Mouse (Mus musculus) embryonic facial prominence, embryonic 14.5 days (tissue): ENCODE results near the gene Zfp827. TPM values are rescaled to one million over a fixed set of nuclear protein-coding genes. Genes with fewer than 3 reads are reported as not detected.

Experiments
- ATAC-seq: fragments of 200-750 bp; cut with Nextera tagmentation; 2 replicates; pipeline ENCODE4 v1.8.0; 2017; ENCODE audit warnings: low read depth, moderate number of reproducible peaks, moderate TSS enrichment
- DNase-seq: peaks from one replicate; pipeline ENCODE4 v3.0.0-alpha.2; 2015; ENCODE audit warnings: low spot score
- H3K27ac ChIP-seq: fragments of 300-500 bp; sonication (generic); replicated peaks from 2 replicates; pipeline ENCODE4 v1.5.1; 2014; ENCODE audit warnings: low read depth, mild to moderate bottlenecking, low read length, moderate library complexity
- H3K27me3 ChIP-seq: fragments of 300-500 bp; sonication (generic); replicated peaks from 2 replicates; pipeline ENCODE4 v1.6.1; 2014; ENCODE audit warnings: low read length; ENCODE audit not compliant: control insufficient read depth, insufficient read depth
- H3K36me3 ChIP-seq: fragments of 300-500 bp; sonication (generic); 2 replicates; pipeline ENCODE4 v1.6.1; 2014; ENCODE audit warnings: low read length, mixed read lengths; ENCODE audit not compliant: control insufficient read depth, insufficient read depth
- H3K4me1 ChIP-seq: fragments of 300-500 bp; sonication (generic); 2 replicates; pipeline ENCODE4 v1.6.1; 2014; ENCODE audit warnings: antibody characterized with exemption, low read length; ENCODE audit not compliant: control insufficient read depth, insufficient read depth
- H3K4me2 ChIP-seq: fragments of 300-500 bp; sonication (generic); 2 replicates; pipeline ENCODE4 v1.6.1; 2014; ENCODE audit warnings: low read depth, mild to moderate bottlenecking, low read length, moderate library complexity, mixed read lengths
- H3K4me3 ChIP-seq: fragments of 300-500 bp; sonication (generic); 2 replicates; pipeline ENCODE4 v1.5.1; 2014; ENCODE audit warnings: low read depth, mild to moderate bottlenecking, low read length
- H3K9ac ChIP-seq: fragments of 300-500 bp; sonication (generic); 2 replicates; pipeline ENCODE4 v1.6.1; 2014; ENCODE audit warnings: low read depth, mild to moderate bottlenecking, low read length, moderate library complexity, mixed read lengths
- H3K9me3 ChIP-seq: fragments of 300-500 bp; sonication (generic); 2 replicates; pipeline ENCODE4 v1.6.1; 2016; ENCODE audit warnings: low read length; ENCODE audit not compliant: control insufficient read depth
- WGBS: fragments of 180-500 bp; shearing (Covaris S2); extraction: QIAGEN DNeasy Blood & Tissue Kit; methylation state at CpG from one replicate; pipeline ENCODE4 v1.1.7; 2014; 5-methylcytosine and 5-hydroxymethylcytosine counted together
- polyA plus RNA-seq: library from polyadenylated mRNA; unstranded; fragments of >200 nt; fragmentation: Nextera tagmentation; extraction: Ambion mirVana; gene quantifications from 2 replicates; pipeline ENCODE4 v1.2.1, GENCODE M21; 2014

The Zfp827 gene
- polyA plus RNA-seq, 1 experiment from 2014 or later = 11.8 TPM

DNA sequence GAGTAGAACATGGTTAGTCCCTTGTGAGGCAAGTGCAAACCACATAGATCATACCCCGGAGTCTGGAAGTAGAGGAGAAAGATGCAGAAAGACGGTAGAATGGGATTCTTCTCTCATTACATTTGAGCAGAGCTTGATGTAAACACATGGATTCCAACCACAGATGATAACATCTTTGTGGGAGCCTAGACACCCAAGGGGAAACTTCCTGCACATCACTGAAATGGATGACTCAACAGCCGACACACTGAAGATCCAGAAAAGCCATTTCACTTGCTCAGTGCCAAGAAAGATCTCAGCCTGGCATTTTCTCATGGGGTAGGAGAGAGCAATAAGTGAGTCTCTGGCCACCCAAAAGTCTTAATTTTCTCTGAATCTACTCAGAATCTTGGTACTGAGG, 199.7 kb downstream of the Zfp827 start:
- H3K36me3 ChIP-seq = no peaks in the 10 kb centered on the region
- no peak for DNase-seq
- H3K9ac ChIP-seq = no peak overlapping the region
- no peak overlapping the region for H3K4me3 ChIP-seq
- no peaks in the 10 kb centered on the region for H3K27me3 ChIP-seq
- H3K27ac ChIP-seq = no peak overlapping the region
- H3K4me2 ChIP-seq = no peak overlapping the region
- peaks cover 3% of the 10 kb centered on the region; the same call in 1 of the 2 replicates for H3K4me1 ChIP-seq
- ATAC-seq = no peak
- 80% methylated on average over 3 of the region's 3 CpGs for WGBS
- H3K9me3 ChIP-seq = peaks cover 14% of the 10 kb centered on the region; the same call in 1 of the 2 replicates

DNA sequence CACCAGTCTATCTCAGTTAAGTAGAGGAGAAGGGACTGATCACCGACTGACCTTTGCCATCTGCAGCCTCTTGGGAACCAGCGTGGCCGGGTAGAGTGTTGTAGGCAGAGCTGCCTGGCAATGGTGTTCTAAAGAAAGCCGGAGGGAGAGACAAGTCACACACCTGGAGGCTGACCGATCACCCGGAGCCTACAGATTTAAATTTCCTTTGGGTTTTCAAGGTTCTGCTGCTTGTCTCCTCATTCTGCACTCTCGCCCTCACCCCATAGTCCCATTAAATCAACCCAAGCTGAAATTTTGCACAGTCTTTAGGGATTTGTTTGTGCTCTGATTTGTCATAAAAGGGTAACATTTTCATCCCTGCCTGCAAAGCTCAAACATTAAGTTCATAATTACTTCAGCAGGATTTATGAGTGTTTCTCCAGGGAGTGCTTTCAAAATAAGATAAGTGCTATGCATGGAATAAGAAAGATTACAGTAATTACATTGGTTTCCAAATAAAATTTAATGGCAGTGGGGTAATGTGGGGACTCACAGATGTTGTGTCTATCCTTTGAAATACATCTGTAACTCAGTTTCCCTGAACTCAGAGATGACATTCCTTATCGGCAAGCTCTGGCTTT, 201.1 kb downstream of the Zfp827 start:
- H3K9ac ChIP-seq = no peak overlapping the region
- no peak overlapping the region for H3K27ac ChIP-seq
- H3K4me3 ChIP-seq = no peak overlapping the region
- no peak for ATAC-seq
- 80% methylated on average over 8 of the region's 8 CpGs for WGBS
- no peaks in the 10 kb centered on the region for H3K27me3 ChIP-seq
- no peaks in the 10 kb centered on the region for H3K4me1 ChIP-seq
- H3K4me2 ChIP-seq = no peak overlapping the region
- H3K36me3 ChIP-seq = no peaks in the 10 kb centered on the region
- H3K9me3 ChIP-seq = peaks cover 13% of the 10 kb centered on the region; the same call in 1 of the 2 replicates
- DNase-seq = no peak

- Histone ChIP-seq H3K27ac (no peak overlapping the region), H3K9me3 (no peaks in the 10 kb centered on the region), H3K36me3 (no peaks in the 10 kb centered on the region), H3K4me2 (no peak overlapping the region), H3K4me1 (no peaks in the 10 kb centered on the region), H3K27me3 (no peaks in the 10 kb centered on the region), H3K9ac (no peak overlapping the region), H3K4me3 (no peak overlapping the region)
- ATAC-seq (no peak), DNase-seq (no peak)
- WGBS = 77% methylated on average over 3 of the region's 3 CpGs
Measured at GRCm38 (mm10) chr8:79239320-79239719, 211.1 kb downstream of the Zfp827 start.

GRCm38 (mm10) chr8:79239996-79240395, 211.8 kb downstream of the Zfp827 start:
- Histone ChIP-seq H3K27me3 (no peaks in the 10 kb centered on the region), H3K9me3 (no peaks in the 10 kb centered on the region), H3K4me3 (no peak overlapping the region), H3K36me3 (no peaks in the 10 kb centered on the region), H3K27ac (no peak overlapping the region), H3K9ac (no peak overlapping the region), H3K4me1 (no peaks in the 10 kb centered on the region), H3K4me2 (no peak overlapping the region)
- DNase-seq (peak; percentile 71), ATAC-seq (no peak)
- 55% methylated on average over 7 of the region's 7 CpGs for WGBS

Other genes starting within 250 kb of the Zfp827 start
- gene Lsm6, start 207.3 kb upstream of the Zfp827 start, polyA plus RNA-seq = 284 and 311 TPM in 2 replicates
- not detected in 2 replicates for gene 1700011L22Rik, start 220.1 kb downstream of the Zfp827 start, polyA plus RNA-seq